Mouse (Mus musculus): Measurements from ENCODE around the gene Hist1h4d. TPM values are rescaled to one million over a fixed set of nuclear protein-coding genes. Genes with fewer than 3 reads are reported as not detected.
"Not testable (repeated sequence)": the region's sequence is repeated elsewhere in the genome, so short reads cannot be mapped to it uniquely, and the experiment has no call there.

Gene Hist1h4d
- 100 to 1,000 TPM; 125 to 153 TPM for total RNA-seq (2021)
- long read RNA-seq, experiment 1, result 0 reads
- long read RNA-seq, experiment 2, result 0 reads

GRCm38 (mm10) chr13:23581408-23582218 lies at the start of gene Hist1h4d:
TSS of gene Hist1h4d (plus strand) at chr13:23581598.
- peak; percentile 93 to 99 for DNase-seq (ENCODE audit: low spot score in 2 of 2)

GRCm38 (mm10) chr13:23532262-23533075 lies 48.9 kb upstream of the Hist1h4d start:
- no peak for DNase-seq (ENCODE audit: low spot score in 2 of 2)

- DNase-seq (ENCODE audit: low spot score in 2 of 2), result not testable (repeated sequence)
Measured at GRCm38 (mm10) chr13:23533560-23534367, 47.6 kb upstream of the Hist1h4d start, which contains the start of gene Hist1h2af. TSS of gene Hist1h2af (plus strand) at chr13:23533906.

GRCm38 (mm10) chr13:23534368-23535131 lies 46.8 kb upstream of the Hist1h4d start:
- no peak for DNase-seq (ENCODE audit: low spot score in 2 of 2)

GRCm38 (mm10) chr13:23535137-23536075 lies 46.0 kb upstream of the Hist1h4d start, which contains the start of gene Hist1h3g:
TSS of gene Hist1h3g (plus strand) at chr13:23535422.
- peak; percentile 70 to 72 for DNase-seq (ENCODE audit: low spot score in 2 of 2)

GRCm38 (mm10) chr13:23536076-23536822 lies 45.1 kb upstream of the Hist1h4d start:
- DNase-seq (ENCODE audit: low spot score in 2 of 2), result no peak

- DNase-seq (ENCODE audit: low spot score in 2 of 2), result no peak
Measured at GRCm38 (mm10) chr13:23537006-23537710, 44.2 kb upstream of the Hist1h4d start.

- DNase-seq (ENCODE audit: low spot score in 2 of 2), result no peak
Measured at GRCm38 (mm10) chr13:23538249-23538648, 43.1 kb upstream of the Hist1h4d start.

GRCm38 (mm10) chr13:23539821-23540220 lies 41.6 kb upstream of the Hist1h4d start:
- not testable (repeated sequence) for DNase-seq (ENCODE audit: low spot score in 2 of 2)

GRCm38 (mm10) chr13:23541497-23541896 lies 39.9 kb upstream of the Hist1h4d start:
- DNase-seq (ENCODE audit: low spot score in 2 of 2), result no peak

GRCm38 (mm10) chr13:23542225-23542980 lies 39.0 kb upstream of the Hist1h4d start:
- DNase-seq (ENCODE audit: low spot score in 2 of 2), result not testable (repeated sequence)

- peak; percentile 39 to 56 for DNase-seq (ENCODE audit: low spot score in 2 of 2)
Measured at GRCm38 (mm10) chr13:23542999-23543607, 38.3 kb upstream of the Hist1h4d start, which contains the start of gene Hist1h2bh. TSS of gene Hist1h2bh (minus strand) at chr13:23543392.

- DNase-seq (ENCODE audit: low spot score in 2 of 2), result peak; percentile 46 to 59
Measured at GRCm38 (mm10) chr13:23543965-23544786, 37.2 kb upstream of the Hist1h4d start, which contains the start of gene Hist1h3f. TSS of gene Hist1h3f (plus strand) at chr13:23544052.

- not testable (repeated sequence) for DNase-seq (ENCODE audit: low spot score in 2 of 2)
Measured at GRCm38 (mm10) chr13:23544787-23545120, 36.6 kb upstream of the Hist1h4d start.

GRCm38 (mm10) chr13:23546694-23547093 lies 34.7 kb upstream of the Hist1h4d start:
- DNase-seq (ENCODE audit: low spot score in 2 of 2), result no peak
